Mouse (Mus musculus): ENCODE data around the gene Hsp90ab1.

The Hsp90ab1 gene

DNA sequence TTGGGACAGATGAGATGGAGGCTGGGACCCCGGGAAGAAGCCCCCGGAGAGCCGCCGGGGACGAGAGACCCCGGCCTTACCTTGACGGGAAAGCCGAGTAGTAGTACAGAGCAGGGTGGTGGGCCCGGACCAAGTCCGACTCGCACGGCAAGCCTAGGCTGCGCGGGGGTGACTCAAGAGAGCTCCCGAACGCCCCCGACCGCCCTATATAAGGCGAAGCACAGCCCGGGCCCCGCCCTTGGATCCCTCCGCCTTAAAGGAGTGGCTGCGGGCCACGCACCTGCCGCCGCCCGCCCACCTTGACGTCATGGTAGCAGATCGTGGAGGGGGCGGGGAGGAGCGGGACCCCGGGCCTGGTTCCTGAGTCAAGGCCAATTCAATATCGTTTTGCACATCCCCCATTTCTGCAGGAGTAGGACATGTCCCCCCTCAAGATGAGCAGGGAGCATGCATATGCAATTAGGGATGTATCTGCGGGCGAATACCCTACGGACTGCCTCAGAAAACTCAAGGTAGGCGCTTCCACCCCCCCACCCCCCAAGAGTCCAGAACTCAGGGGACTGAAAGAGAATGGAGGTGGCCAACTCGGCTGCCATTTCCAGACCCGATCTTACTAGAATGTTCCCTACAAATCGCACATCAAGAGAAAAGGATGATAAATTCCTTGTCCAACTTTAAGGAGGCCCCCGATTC, at the start of gene Hsp90ab1:
Gene Hsp90ab1, minus strand, starts transcription at position 185 of the 693 bp plus-strand sequence.
- DNase-seq (ENCODE audit: low spot score) = peak; percentile 99

DNA sequence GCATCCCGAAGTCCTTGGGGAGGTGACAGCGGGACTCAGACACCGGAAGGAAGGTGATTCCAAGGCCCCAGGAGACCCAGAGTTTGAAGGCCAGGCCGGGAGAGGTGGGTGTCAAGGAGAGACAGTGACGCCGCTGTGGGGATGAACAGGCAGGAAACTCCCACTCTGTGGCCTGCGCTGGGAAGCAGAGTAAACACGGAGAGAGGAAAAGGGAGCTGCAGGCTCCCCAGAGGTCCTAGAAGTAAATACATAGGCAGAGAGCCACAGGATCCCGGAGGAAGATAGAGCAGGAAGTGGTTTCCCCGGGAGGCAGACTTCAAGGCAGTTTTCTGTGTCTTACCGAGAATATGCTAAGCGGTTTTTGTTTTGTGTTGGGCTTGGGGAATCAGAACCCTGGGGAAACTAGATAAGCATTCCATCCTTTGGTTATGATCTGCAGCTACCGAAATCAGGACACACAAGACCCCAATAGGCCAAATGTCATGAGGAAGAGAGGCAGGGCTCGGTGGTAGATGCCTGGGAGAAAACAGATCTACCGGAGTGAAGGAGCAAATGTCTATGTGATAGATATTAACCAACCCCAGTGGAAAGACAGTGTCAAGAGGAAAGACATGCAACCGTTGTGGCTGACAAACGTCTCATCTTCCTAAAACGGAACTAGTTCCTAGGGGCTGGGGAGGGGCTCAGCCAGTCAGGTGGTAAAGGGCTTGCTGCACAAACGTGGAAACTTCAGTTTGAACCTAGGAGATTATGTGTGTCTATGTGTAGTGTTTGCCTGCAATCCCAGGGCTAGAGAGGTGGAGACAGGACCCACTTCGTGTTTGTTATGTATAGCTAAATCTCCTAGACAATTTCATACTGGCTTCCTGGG, 46.5 kb upstream of the Hsp90ab1 start:
- DNase-seq (ENCODE audit: low spot score) = no peak

DNA sequence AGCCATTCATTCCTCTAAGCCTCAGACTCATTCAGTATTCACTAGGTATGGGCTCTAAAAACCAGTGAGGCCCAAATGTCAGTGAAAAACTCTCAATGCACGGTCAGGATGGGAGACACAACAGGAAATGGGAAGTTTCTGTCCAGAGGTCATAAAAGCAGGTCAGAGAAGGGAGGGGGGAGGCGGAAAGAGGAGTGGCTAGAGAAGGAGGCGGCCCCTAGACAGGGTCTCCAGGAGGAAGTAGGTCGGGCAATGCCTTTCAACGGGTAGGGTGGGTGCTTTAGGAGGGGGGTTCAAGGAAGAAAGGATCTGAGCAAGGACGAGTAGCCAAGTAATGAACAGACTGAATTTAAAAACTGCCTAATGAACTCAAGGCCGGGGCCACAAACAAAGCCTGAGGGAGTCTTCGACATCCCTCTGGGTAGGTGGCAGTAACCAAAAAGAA, 45.9 kb upstream of the Hsp90ab1 start:
- DNase-seq (ENCODE audit: low spot score) = peak; percentile 86

DNA sequence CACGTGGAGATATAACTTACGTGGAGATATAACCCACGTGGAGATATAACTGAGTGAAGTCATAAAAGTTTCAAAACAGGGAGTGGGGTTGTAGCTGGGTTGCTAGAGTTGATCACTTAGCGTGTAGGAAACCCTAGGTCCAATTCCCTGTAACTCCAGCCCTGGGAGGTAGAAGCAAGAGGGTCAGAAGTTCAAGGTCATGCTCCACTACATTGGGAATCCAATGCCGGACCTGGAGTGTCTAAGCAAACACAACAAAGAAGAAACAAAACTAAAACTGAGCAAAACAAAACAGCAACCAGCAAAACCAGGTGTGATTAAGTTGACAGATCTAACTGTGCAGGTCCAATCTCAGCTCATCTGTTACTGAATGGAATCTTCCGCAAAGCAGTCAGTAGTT, 44.6 kb upstream of the Hsp90ab1 start:
- no peak for DNase-seq (ENCODE audit: low spot score)

GRCm38 (mm10) chr17:45616679-45617078, 43.6 kb upstream of the Hsp90ab1 start:
- DNase-seq (ENCODE audit: low spot score) = no peak

- no peak for DNase-seq (ENCODE audit: low spot score)
Observed at GRCm38 (mm10) chr17:45616046-45616650, 43.1 kb upstream of the Hsp90ab1 start.

- DNase-seq (ENCODE audit: low spot score) = no peak
Observed at GRCm38 (mm10) chr17:45612921-45613320, 39.9 kb upstream of the Hsp90ab1 start.

DNA sequence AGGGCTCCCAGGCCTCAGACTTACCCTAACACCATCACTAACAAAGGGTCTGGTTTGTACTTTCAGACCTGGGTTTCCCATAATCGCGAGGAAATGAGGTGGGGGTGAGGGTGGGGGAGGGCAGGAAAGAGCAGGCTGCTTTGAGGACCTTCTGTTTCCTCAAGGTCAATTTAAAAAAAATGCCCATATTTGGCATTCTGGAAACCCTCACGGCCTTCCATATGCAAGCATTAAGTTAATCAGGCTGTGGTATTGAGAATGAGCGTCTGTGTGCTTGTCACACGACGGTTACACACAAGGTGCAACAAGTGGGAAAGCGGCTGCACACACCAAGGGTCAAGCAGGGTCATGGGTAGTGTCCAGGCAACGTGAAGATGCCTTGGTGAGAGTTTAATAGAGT, 38.9 kb upstream of the Hsp90ab1 start:
- DNase-seq (ENCODE audit: low spot score) = no peak

DNA sequence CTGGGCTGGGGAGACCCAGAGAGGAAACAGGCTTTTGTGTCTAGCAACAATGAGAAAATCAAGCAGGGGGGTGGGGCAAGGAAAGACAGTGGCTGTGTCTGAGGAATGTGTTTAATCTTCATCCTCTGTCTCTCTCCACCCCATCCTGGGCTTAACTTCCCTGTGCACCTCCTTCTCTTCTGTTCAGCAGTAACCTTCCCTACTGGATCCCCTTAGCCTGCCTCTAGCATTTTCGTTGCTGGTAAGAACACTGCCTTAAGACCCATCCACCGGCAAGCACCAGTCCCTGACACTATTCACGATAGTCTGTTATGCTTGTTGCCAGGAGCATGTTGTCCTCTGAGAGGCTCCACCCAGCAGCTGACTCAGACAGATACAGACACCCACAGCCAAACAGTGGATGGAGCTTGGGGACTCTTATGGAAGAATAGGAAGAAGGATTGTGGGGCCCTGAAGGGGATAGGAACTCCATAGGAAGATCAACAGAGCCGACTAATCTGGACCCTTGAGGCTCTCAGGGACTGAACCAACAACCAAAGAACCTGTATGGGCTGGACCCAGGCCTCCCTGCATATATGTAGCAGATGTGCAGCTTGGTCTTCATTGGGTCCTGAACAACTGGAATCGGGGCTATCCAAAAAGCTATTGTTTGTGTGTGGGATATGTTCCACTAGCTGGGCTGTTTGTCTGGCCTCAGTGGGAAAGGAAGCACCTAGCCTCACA, 37.2 kb upstream of the Hsp90ab1 start:
- no peak for DNase-seq (ENCODE audit: low spot score)

- no peak for DNase-seq (ENCODE audit: low spot score)
Observed at GRCm38 (mm10) chr17:45608396-45608795, 35.3 kb upstream of the Hsp90ab1 start.

DNA sequence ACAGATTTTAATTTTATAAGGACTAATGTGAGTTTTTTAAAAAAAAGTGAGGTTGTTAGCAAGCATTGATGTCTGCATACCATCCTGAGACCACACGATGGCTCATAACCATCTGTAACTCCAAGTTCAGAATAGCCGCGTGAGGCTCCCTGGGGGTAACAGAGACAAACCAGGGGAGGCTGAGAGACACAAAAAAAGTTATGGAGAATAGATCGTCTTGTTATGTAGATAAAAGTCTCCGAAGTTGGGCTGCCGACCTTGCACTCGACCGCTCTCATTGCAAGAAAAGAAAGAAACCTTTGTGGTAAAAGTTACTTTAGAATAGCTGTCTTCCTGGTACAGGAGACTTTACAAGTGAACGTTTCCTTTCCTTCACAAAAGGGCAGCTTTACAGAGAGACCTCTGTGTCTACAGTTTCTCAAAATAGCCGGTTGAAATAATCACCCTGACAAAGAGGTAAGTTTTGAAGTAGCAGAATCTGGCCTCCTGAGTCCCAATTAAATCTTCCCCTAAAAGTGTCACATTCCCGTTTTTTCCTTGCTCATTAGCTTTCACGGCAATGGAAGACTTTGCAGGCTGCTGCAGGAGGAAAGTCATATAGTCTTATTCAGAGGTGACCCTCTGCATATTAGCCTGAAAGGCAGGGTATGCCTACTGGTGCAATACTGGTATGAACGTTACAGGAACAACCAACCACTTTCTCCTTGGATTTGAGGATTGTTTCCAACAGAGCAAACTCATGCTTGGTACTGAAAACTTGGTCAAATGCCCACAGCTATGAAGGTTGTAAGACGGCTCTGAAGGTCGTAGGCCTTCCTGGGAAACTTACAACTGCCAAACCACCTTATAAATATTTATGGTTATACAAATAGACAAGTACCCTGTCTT, 34.2 kb upstream of the Hsp90ab1 start:
- DNase-seq (ENCODE audit: low spot score) = no peak

DNA sequence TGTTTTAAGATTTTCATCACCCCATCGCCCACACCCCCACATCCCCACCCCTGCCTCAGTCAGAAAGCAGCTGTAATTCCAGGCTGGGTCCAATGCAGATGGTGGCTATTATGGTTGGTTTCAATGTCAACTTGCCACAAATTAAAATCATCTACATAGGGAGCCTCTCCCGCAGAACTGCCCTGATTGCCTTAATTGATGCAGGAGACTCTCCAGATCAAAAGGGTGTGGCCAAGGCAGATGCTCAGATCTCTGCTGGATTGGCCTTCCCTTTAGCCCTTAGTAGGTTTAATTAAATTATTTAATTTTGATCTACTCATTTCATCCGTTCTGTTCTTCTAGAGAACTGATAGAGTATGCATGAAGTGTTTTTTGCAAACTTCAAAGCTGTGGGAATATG, 29.9 kb upstream of the Hsp90ab1 start:
- no peak for DNase-seq (ENCODE audit: low spot score)

GRCm38 (mm10) chr17:45601877-45602304, 28.8 kb upstream of the Hsp90ab1 start, which contains the start of gene Mymx:
TSS of gene Mymx (minus strand) at chr17:45602102.
- no peak for DNase-seq (ENCODE audit: low spot score)

GRCm38 (mm10) chr17:45601325-45601724, 28.3 kb upstream of the Hsp90ab1 start:
- no peak for DNase-seq (ENCODE audit: low spot score)

GRCm38 (mm10) chr17:45600267-45600666, 27.2 kb upstream of the Hsp90ab1 start:
- DNase-seq (ENCODE audit: low spot score) = no peak

DNA sequence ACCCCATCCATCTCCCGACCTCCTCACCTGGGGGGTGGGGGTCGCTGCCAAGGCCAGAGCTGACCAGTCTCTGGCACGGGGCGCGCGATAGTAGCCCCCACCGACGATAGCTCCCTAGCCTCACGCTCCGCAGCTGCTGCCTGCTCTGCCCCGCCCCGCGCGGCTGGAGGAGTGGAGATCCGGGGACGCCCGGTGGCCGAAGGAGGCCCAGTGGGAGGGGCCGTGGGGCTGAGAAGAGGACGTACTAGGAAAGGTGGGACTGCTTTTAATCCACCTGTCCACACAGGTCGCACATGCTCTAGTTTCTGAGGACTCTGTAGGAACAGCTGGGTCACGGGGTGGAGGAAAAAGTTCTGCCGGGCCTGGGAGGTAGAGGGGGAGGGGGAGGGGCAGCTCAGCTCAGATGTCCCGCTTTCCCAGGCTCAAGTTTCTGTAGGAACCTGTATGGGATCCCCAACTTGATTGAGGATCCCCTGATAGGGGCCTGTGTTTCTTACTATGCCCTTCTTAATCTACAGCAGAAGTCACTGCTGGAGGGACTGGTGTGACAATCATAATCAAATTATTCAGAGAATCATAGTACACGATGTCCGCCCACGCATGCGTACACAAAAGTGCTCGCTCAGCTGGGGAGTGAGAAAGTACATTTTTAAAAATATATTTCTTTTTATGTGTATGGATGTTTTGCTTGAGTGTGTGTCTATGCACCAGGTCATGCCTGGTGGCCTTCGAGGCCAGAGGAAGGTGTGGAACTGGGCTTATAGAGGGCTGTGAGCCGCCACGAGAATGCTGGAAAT, 26.6 kb upstream of the Hsp90ab1 start, which contains the start of gene Slc29a1:
Gene Slc29a1, minus strand, starts transcription at position 161 of the 797 bp plus-strand sequence.
- peak; percentile 51 for DNase-seq (ENCODE audit: low spot score)

- DNase-seq (ENCODE audit: low spot score) = no peak
Observed at GRCm38 (mm10) chr17:45598891-45599290, 25.8 kb upstream of the Hsp90ab1 start.

GRCm38 (mm10) chr17:45598376-45598775, 25.3 kb upstream of the Hsp90ab1 start:
- DNase-seq (ENCODE audit: low spot score) = no peak

- DNase-seq (ENCODE audit: low spot score) = no peak
Observed at GRCm38 (mm10) chr17:45597787-45598186, 24.7 kb upstream of the Hsp90ab1 start.

Measured in yolk sac, embryonic 10.5 days (tissue).